Mouse (Mus musculus): Measurements from ENCODE around the gene Pla2g1b. TPM values are rescaled to one million over a fixed set of nuclear protein-coding genes. Genes with fewer than 3 reads are reported as not detected.

Pla2g1b gene
- polyA plus RNA-seq, 1 experiment, result not detected

DNA sequence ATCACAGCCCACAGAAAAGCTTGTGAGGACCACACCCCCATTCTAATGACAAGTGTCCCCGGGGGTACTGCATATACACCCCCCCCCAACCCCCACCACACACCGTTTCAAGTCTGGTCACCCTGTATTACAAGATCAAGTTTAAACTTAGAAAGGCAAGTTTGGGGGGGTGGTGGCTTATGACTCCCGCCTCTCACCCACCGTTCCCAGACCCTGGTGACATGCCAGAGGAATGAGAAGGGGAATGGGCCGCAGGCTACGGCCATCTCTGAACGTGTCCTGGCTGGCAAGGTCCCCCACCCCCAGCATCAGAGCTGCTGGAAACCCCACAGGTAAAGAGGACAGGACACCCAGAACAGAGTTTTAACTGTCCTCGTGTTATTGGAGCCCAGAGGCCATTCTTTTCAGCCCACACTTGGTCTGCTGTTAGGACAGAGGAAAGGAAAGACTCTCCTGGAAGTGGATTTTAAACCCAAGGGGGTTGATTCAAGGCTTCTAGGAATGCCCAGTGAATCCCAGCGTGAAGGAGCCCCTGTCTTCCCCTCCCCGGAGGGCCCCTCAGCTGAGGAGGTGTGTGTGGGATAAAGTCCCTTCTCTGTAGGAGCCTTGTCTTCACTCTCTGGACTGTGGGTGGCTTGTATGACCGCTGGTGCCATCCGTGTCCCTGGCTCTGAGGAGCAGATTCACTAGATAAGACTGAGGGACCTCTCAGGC, 41.4 kb downstream of the Pla2g1b start:
- TF ChIP-seq GATA1 (IDR thresholded peaks at IDR 0.05; ENCODE audit: low read length), result no peak

DNA sequence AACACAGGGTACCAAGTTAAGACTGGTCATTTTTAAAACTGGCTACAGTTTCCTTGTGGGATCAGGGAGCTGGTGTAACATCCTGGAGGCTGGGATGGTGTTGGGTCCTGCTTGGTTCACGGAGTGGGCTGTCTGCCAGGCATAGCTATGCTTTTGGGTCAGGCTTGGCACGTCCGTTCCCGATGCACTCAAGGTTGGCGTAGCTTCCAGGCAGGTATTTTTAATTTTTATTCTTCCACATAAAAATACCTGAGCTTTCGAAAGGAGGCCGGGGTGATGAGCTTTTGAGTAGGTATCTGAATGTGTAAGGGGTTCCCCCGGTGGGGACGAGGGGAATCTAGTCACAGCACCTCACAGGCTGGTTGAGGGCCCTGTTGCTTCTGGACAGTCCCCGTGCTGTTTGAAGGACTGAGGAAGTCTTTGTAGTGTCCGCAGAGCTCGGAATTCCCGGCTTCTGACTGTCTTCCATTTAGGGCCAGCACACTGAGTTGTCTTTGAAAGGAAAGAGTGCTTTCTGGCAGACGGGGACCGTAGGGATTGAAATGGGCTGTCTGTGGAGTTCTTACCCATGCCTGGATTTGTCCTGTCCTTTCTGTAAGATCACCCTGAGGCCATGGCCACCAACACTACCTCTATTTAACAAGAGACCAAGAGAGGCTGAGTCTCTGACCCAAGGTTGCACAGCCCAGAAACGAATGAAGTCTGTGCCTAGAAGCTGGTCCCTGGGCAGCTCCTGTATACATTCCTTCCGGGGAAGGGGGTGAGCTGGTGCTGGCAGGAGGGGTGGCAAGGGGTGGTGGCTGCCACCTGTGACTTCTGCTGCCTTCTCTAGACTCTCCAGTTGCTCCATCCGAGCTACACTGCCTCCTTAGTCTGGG, 42.2 kb downstream of the Pla2g1b start:
- TF ChIP-seq GATA1 (IDR thresholded peaks at IDR 0.05; ENCODE audit: low read length), result no peak

DNA sequence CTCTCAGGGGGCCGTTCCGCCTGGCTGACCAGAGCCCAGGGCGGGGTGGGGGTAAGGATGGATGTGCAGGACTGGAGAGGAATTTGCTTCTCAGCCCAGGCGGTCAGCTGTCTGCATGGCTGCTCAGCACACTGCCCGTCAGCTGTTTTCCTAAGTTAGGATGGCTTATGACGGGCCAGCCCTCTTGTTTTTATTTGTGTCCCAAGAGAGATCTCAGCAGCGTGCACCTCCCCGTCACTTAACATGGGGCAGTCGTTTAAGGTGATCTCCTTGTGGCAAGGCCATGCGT, 42.7 kb downstream of the Pla2g1b start:
- TF ChIP-seq GATA1 (IDR thresholded peaks at IDR 0.05; ENCODE audit: low read length), result no peak

DNA sequence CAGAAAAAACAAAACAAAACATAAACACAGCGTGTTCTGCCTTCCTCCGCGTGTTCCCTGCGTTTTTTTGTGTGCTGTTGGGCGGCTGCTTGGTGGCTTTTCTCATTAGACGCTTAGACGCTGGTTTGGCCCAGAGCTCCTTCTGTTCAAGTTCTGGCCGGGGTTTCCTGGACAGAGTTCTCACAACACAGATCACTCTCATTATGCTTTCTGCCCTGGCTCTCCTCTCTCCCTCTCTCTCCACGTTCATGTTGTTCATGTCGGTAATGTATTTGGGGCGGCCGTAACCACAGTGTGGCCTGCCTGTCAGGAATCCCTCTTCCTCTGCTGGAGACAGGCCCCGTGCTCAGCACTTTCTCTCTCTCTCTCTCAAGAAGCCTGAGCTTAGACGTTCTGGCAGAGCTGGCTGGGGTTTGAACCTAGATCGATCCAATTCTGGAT, 43.3 kb downstream of the Pla2g1b start:
- no peak for TF ChIP-seq GATA1 (IDR thresholded peaks at IDR 0.05; ENCODE audit: low read length)

DNA sequence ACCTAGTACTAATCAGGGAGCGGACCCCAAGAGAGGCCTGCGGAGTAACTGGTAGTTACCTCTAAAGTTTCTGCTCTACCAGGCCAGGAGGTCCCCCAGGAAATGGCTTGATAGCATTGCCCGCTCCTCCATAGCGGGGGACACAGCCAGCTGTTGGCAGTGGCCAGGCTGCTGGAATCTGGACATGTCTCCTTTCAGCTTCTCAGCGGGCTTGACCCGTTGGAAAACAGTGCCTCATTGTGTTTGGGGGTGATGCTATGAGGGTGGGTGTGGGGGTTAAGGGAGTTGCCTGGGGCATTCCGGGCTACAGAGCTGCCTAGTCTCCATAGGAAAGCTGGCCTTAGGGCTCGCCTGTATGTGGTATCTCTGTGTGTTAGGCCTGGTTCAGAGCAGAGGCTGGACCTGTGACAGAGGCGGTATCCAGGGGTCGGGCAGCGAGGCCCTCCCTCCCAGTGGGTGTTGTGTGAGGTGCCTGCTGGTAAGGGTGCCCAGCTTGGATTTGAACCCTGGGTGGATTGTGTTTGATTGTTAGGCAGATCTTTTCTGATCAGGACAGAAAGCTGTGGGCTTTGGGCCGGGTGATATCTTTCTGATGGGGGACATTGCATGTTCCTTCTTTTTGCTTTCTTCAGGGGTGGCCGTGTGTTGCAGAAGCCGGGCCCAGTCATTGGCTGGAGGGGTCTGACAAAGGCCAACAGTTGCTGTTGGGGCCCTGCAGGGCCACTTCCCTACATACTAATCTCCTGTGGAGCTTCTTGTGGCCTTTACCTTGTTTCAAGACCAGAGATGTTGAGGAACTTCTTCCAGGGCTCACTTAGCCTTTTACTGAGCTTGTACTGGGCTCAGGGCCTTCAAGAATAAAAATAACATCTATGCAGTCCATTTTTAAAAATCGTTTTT, 44.0 kb downstream of the Pla2g1b start:
- TF ChIP-seq GATA1 (IDR thresholded peaks at IDR 0.05; ENCODE audit: low read length), result no peak

DNA sequence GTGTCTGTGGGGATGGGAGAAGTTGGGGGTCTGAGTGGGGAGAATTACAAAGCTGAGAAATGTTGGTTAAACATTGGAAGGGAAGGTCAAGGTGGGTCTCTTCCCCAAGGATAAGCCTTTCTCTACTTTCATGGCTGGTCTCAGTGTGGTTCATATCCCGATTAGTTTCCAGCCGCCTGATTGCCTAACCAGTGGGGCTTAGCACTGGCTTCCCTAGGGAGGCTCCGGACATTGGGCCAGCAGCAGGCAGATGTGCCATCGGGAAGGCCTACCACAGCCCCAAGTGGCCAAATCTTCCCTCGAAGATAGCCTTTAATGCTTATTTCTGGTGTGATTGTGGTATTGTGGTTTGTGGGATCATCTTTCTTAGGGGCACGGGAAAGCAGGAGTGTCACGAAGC, 46.3 kb downstream of the Pla2g1b start:
- no peak for TF ChIP-seq GATA1 (IDR thresholded peaks at IDR 0.05; ENCODE audit: low read length)

DNA sequence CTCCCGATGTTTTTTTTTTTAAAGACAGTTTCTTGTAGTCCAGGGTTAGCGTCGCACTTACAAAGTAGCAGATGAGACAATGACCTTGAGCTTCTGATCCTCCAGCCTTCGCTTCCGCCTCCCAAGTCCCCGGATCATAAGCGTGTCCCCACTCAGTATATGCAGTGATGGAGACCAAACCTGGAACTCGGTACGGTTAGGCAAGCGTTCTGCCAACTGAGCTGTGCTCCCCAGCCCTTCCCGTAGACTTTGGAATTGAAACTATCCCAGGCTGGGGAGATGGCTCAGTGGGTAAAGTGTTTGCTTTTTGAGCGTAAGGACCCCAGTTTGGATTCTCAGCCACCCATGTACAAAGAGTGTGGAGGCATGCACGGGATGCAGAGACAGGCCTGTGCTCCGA, 47.2 kb downstream of the Pla2g1b start:
- no peak for TF ChIP-seq GATA1 (IDR thresholded peaks at IDR 0.05; ENCODE audit: low read length)

DNA sequence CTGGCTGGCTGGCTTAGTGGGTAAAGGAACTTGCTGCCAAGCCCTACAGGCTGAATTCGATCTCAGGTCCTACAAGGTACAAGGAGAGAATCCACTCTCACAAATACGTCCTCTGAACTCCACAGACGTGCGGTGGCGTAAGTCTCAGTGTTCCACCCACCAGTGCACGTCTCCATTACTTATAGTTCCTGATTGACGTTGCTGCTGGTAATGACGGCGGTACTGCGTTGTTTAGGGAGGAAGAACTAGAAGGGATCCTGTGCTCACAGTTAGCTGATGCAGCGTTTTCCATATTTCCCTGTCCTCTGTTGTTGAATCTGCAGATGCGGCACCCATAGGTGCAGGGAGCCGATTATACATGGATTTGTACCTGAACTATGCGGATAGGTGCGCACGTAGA, 47.7 kb downstream of the Pla2g1b start:
- TF ChIP-seq GATA1 (IDR thresholded peaks at IDR 0.05; ENCODE audit: low read length), result no peak

DNA sequence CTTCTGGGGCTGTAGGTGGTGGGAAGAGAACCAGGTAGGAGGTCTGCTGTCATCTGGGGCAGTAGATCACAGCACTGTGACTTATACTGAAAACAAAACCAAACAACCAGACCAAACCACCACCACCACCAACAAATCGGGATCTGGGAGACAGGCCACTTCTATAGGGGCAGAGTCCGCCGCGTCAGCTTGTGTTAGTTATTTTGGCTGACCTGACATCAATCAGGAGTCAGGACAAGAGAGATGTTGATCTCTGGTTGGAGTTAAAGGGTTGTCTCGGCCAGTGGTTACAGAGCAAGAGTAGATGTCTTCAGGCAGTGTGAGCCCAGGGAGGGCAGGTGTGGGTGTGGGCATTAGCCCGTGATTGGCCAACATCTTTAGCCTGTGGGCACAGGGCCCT, 48.3 kb downstream of the Pla2g1b start:
- no peak for TF ChIP-seq GATA1 (IDR thresholded peaks at IDR 0.05; ENCODE audit: low read length)

DNA sequence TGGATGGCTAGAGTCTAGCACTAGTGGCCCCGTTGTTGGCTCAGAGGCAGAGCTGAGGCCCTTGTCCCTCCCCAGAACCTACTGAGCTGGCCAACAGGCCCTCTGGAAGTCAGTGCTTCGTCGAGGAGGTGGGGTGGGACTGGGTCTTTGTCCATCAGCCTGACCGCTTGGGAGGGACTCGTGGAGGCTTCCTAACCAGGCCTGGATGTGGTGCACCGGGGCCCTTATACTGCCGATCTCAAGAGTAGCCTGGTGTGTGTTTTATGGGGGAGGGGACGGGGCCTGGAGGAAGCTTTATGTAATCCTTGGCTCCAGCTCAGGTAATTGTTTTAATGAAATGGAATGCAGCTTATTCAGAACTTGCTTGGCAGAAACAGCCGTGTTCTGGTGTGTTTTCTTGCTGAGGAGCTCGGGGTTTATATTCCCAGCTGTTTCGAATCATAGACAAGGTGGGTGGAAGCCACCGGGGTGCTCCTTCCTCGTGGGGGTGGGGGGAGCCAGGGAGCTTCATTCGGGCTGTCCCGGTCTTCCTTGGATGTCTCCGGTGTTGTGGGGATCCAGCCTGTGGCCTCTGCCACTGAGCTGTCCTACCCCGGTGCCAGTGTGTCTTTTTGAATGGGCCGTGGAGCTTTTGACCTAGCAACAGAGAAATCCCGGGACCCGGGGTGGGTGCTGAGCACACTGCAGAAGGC, 49.0 kb downstream of the Pla2g1b start:
- no peak for TF ChIP-seq GATA1 (IDR thresholded peaks at IDR 0.05; ENCODE audit: low read length)

DNA sequence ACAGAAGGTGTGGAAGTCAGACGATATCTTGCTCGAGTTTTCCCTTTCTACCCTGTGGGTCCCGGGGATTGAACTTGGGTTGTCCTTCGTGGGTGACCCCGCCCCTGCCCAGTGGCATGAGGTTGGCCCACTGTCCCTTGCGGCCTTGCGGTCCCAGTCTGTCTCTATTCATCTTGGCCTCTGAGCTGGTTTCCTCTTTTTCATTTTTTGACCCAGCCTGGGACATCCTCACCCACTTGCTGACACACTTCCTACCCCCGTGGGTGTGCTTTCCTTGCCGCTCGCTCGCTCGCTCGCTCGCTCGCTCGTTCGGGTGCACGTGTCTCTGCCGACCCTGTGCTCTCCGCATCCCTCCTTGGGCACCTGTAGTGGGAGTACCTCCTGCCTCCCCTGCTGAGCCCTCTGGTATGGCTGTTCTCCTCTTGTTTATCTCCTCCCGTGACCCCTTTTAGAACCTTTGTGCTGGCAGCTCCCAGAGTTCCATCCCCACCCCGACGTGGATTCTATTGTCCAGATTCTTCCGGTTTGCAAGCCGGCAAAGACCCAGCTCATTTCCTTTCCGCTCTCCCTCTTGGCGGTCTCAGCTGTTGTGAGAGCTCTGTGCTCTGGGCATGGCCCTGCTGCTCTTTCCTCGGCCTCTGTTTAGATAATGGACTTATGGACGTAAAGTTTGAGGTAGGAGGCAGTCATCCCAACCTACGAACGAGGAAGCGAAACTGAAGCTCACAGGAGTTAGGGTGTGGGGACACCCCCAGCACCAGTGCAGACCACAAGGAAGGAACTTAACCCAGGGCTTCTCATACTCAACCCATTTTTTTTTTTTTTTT, 50.2 kb downstream of the Pla2g1b start:
- no peak for TF ChIP-seq GATA1 (IDR thresholded peaks at IDR 0.05; ENCODE audit: low read length)

DNA sequence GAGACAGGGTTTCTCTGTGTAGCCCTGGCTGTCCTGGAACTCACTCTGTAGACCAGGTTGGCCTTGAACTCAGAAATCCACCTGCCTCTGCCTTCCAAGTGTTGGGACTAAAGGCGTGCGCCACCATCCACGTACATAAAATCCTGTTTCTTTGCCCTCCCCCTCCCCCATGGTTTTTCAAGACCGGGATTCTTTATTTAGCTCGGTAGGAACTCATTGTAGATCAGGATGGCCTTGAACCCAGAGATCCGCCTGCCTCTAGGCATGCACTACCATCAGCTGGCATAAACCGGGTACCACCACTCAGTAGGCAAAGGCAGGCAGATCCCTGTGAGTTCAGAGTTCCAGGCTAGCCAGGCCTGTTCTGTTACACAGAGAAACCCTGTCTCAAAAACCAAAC, 50.8 kb downstream of the Pla2g1b start:
- TF ChIP-seq GATA1 (IDR thresholded peaks at IDR 0.05; ENCODE audit: low read length), result no peak

DNA sequence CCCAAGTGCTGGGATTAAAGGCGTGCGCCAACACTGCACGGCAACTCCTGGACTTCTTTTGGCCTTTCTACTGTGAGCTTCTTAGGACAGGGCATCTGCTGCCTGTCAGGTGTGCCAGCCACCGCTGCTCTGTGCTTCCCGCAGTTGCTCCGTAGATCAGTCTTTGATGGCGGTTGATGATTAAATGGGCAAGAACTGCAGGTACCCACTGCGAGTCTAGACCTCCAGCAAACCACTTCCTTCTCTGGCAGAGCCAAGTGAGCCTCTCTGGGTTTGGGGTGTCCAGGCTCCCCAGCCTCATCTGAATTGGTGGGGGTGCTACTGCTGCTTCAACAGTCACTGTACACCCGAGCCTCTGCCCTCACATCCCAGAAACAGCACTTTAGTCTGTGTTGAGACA, 51.4 kb downstream of the Pla2g1b start:
- TF ChIP-seq GATA1 (IDR thresholded peaks at IDR 0.05; ENCODE audit: low read length), result no peak

DNA sequence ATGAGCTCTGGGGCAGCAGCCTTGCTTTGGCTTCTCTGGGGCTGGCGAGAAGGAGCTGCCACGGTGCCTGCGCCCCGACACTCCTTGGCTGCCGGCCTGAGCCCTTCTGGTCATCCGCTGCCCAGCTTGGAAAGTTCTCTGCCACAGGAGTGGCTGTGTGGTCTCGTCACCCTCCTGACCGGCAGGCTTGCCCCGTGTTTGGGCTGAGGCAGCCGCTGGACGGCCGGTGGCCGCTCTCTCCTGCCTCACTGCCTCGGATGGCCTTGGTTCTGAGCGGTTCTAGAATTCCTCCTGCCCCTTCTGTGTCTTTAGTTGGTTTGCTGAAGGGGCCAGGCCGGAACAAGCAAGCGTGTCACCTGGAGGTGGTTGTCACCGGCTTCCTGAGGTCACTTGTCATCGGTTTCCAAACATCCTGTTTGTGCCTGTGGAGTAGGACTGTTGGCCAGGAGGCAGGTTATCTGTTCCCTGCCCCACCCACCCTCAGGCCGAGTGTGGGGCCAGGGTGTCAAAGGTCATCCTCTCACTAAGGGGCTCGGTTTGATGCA, 54.3 kb downstream of the Pla2g1b start:
- TF ChIP-seq GATA1 (IDR thresholded peaks at IDR 0.05; ENCODE audit: low read length), result no peak
